In genomic region chr2:170534116-170534802, GRCm38 (mm10) we compare ENCODE assay signal across 19 mouse cellular contexts. TPM values are rescaled to one million over a fixed set of nuclear protein-coding genes. Genes with fewer than 3 reads are reported as not detected.
"Had no signal": no experiment of that assay in that cellular context is flagged by ENCODE, and none has a peak within 500 bp of the region (broad histone marks: within the 10 kb centered on the region; RNA-seq: fewer than 3 reads in every experiment).

No protein-coding gene starts in this region.

- H3K9me3 ChIP-seq: limb, embryonic 10.5 days; lung, embryonic 15.5 days; midbrain, embryonic 15.5 days; neural tube, embryonic 12.5 days had no signal

- H3K4me2 ChIP-seq: lung, embryonic 15.5 days; midbrain, embryonic 11.5 days; midbrain, embryonic 15.5 days; neural tube, embryonic 12.5 days had no signal

- H3K9ac ChIP-seq: lung, embryonic 15.5 days; midbrain, embryonic 15.5 days; neural tube, embryonic 12.5 days had no signal

- H3K4me3 ChIP-seq: left cerebral cortex, adult 2 months; limb, embryonic 10.5 days; lung, embryonic 15.5 days; midbrain, embryonic 15.5 days; neural tube, embryonic 12.5 days had no signal

- H3K4me1 ChIP-seq: lung, embryonic 15.5 days; midbrain, embryonic 15.5 days; neural tube, embryonic 12.5 days had no signal

- H3K36me3 ChIP-seq: limb, embryonic 10.5 days; lung, embryonic 15.5 days; midbrain, embryonic 15.5 days; neural tube, embryonic 12.5 days had no signal

- DNase-seq: kidney, postnatal 14 days; lung, postnatal 14 days; thymus, adult 18-20 months; thymus, postnatal 25 days had no signal

- H3K27ac ChIP-seq: left cerebral cortex, adult 2 months; limb, embryonic 10.5 days; lung, embryonic 15.5 days; macrophage; midbrain, embryonic 15.5 days; neural tube, embryonic 12.5 days; stomach, postnatal 0 days had no signal

- H3K27me3 ChIP-seq: lung, embryonic 15.5 days; megakaryocyte, embryonic 14.5 days; midbrain, embryonic 15.5 days; neural tube, embryonic 12.5 days had no signal

- ATAC-seq: midbrain, embryonic 15.5 days had no signal

RNA-seq across cellular contexts. Expression of gene Cyp24a1, which starts 37.3 kb away (rescaled TPM):
- total RNA-seq: layer of hippocampus, postnatal 14 days; left cerebral cortex, adult 2 months; left cerebral cortex, postnatal 14 days; monocyte, adult 5-6 weeks; neutrophil, adult 5-6 weeks had no signal
- polyA plus RNA-seq: large intestine, adult 2 months; limb, embryonic 10.5 days; liver, embryonic 16.5 days; lung, embryonic 15.5 days; macrophage; stomach, postnatal 0 days had no signal
